Mouse (Mus musculus) forebrain, embryonic 13.5 days (tissue): ENCODE results near the gene Ncapg. TPM values are rescaled to one million over a fixed set of nuclear protein-coding genes. Genes with fewer than 3 reads are reported as not detected.

Source experiments
- ATAC-seq: fragments of 200-750 bp; cut with Nextera tagmentation; 2 replicates; pipeline ENCODE4 v1.8.0; 2017
- H3K27ac ChIP-seq: fragments of 300-500 bp; sonication (generic); 2 replicates; pipeline ENCODE4 v1.5.1; 2015; ENCODE audit warnings: inconsistent platforms, mild to moderate bottlenecking, moderate library complexity
- H3K27me3 ChIP-seq: fragments of 300-500 bp; sonication (generic); 2 replicates; pipeline ENCODE4 v1.6.1; 2015; ENCODE audit warnings: mild to moderate bottlenecking, inconsistent platforms
- H3K36me3 ChIP-seq: fragments of 300-500 bp; sonication (generic); 2 replicates; pipeline ENCODE4 v1.6.1; 2015; ENCODE audit warnings: mild to moderate bottlenecking, inconsistent platforms; ENCODE audit not compliant: poor library complexity, severe bottlenecking
- H3K4me1 ChIP-seq: fragments of 300-500 bp; sonication (generic); 2 replicates; pipeline ENCODE4 v1.6.1; 2015; ENCODE audit warnings: inconsistent platforms
- H3K4me2 ChIP-seq: fragments of 300-500 bp; sonication (generic); 2 replicates; pipeline ENCODE4 v1.6.1; 2015; ENCODE audit warnings: inconsistent platforms, mild to moderate bottlenecking, moderate library complexity
- H3K4me3 ChIP-seq: fragments of 300-500 bp; sonication (generic); 2 replicates; pipeline ENCODE4 v1.5.1; 2015; ENCODE audit warnings: mild to moderate bottlenecking, inconsistent platforms
- H3K9ac ChIP-seq: fragments of 300-500 bp; sonication (generic); 2 replicates; pipeline ENCODE4 v1.6.1; 2015; ENCODE audit warnings: mild to moderate bottlenecking, inconsistent platforms
- H3K9me3 ChIP-seq: fragments of 300-500 bp; sonication (generic); replicated peaks from 2 replicates; pipeline ENCODE4 v1.6.1; 2016; ENCODE audit warnings: inconsistent platforms
- WGBS: fragments of 180-500 bp; shearing (Covaris S2); methylation state at CpG from one replicate; pipeline ENCODE4 v1.1.7; 2015; 5-methylcytosine and 5-hydroxymethylcytosine counted together
- polyA plus RNA-seq: library from polyadenylated mRNA; unstranded; fragments of >200 nt; fragmentation: Nextera tagmentation; extraction: Ambion mirVana; gene quantifications from 2 replicates; pipeline ENCODE4 v1.2.1, GENCODE M21; 2015

Ncapg gene
- polyA plus RNA-seq, 1 experiment from 2014 or later = 54.1 TPM

DNA sequence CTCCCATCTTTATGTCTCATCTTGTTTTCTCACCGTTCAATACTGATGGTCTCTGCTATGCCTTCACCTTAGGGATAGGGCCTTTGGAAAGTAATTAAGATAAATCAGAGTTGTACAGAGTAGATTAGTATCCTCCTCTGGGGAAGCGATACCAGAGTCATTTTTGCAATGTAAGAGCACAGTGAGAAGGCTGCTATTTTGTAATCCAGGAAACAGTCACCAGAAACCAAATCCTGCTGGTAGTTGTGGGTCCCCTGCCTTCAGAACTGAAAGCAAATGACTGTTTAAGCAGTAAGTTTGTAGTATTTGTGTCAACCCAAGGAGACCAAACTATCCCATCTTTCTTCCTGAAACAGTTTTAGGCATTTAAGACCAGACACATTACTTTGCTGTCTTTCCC, 39.9 kb downstream of the Ncapg start:
- Histone ChIP-seq H3K4me3 (no peak overlapping the region), H3K27ac (no peak overlapping the region), H3K9me3 (no peaks in the 10 kb centered on the region), H3K9ac (no peak overlapping the region), H3K4me1 (no peaks in the 10 kb centered on the region), H3K27me3 (no peaks in the 10 kb centered on the region), H3K36me3 (peaks cover 21% of the 10 kb centered on the region; the same call in 1 of the 2 replicates), H3K4me2 (no peak overlapping the region)
- 95% methylated on average over 2 of the region's 2 CpGs for WGBS
- ATAC-seq = no peak

DNA sequence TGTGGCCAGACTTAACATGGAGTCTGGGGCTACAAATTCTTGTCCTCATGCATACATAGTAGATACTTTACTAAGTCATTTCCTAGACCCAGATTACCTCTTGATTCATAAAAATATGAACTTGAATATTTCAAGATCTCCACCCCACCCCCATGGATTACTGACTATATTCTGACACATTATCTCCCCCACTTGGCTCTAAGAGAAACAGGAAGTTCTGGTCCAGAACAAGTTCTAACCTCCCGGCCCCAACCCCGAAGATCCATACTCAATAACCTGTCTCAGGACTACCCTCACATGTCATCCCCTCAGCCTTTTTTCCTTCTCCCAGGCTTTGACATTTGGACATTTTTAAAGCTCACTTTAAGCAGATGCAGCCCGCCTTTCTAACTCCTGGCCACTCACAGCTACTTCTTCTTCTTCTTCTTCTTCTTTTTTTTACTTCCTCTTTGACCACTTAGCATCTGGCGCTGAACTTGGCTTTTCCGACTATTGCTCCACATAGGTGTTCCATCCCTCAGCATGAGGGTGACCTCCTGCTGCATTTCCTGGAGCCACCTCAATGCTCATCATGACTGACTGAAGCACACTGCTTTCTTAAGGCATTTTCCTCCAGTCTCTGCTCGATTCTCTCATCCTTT, 49.2 kb downstream of the Ncapg start:
- no peaks in the 10 kb centered on the region for H3K4me1 ChIP-seq
- no peaks in the 10 kb centered on the region for H3K9me3 ChIP-seq
- H3K4me3 ChIP-seq = no peak overlapping the region
- ATAC-seq = no peak
- no peak overlapping the region for H3K4me2 ChIP-seq
- H3K27ac ChIP-seq = no peak overlapping the region
- no peaks in the 10 kb centered on the region for H3K27me3 ChIP-seq
- no peaks in the 10 kb centered on the region for H3K36me3 ChIP-seq
- WGBS = 95% methylated on average over 6 of the region's 6 CpGs
- no peak overlapping the region for H3K9ac ChIP-seq

DNA sequence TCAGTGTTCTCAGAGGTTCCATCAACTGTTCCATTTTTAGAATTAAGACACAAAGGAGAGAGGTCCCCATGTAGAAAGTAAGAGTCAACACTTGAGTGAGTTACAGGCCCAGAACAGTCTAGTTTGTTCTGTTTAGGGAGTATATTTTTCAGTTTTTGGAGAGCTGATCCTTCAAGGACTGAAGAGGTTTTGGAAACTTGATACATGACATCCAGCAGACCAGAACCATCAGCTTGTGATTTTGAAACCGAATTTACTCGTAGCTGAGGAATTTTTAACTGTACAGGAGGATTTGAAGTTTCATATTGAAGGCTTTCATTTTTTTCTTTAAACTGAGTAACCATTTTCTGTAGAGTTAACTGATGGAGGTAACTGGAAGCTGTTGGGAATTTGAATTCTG, 64.0 kb downstream of the Ncapg start:
- Histone ChIP-seq H3K36me3 (peaks cover 11% of the 10 kb centered on the region; the same call in 1 of the 2 replicates), H3K4me1 (no peaks in the 10 kb centered on the region), H3K27me3 (no peaks in the 10 kb centered on the region), H3K9ac (no peak overlapping the region), H3K4me3 (no peak overlapping the region), H3K9me3 (no peaks in the 10 kb centered on the region), H3K27ac (no peak overlapping the region), H3K4me2 (no peak overlapping the region)
- 95% methylated on average over 2 of the region's 2 CpGs for WGBS
- no peak for ATAC-seq

DNA sequence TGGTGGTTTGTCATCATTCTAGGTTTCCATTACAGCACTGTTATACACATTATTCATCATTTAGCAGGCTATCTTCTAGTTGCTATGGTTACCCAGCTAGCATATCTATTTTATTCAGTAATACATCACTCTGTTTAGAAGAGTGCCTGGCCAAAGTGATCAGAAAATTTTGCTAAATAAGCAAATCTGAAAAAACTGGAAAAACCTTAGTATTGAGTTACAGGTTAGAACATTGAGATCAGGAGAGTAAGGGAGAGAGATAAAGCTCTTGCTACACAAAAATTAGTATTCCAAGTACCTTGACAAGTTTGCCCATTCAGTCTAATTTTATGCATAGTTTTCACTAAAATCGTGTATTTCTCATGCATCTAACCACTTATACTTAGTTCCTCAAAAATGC, 68.2 kb downstream of the Ncapg start:
- WGBS = 84% methylated on average over 1 of the region's 1 CpGs
- H3K4me2 ChIP-seq = no peak overlapping the region
- no peaks in the 10 kb centered on the region for H3K27me3 ChIP-seq
- no peaks in the 10 kb centered on the region for H3K4me1 ChIP-seq
- no peak overlapping the region for H3K4me3 ChIP-seq
- no peak overlapping the region for H3K9ac ChIP-seq
- ATAC-seq = no peak
- no peak overlapping the region for H3K27ac ChIP-seq
- peaks cover 19% of the 10 kb centered on the region for H3K36me3 ChIP-seq
- no peaks in the 10 kb centered on the region for H3K9me3 ChIP-seq

Other genes starting within 250 kb of the Ncapg start
- 99.7 and 106 TPM in 2 replicates for gene Qdpr, start 219.7 kb upstream of the Ncapg start, polyA plus RNA-seq
- gene Clrn2, start 216.2 kb upstream of the Ncapg start, polyA plus RNA-seq = not detected in 2 replicates
- gene Lap3, start 176.5 kb upstream of the Ncapg start, polyA plus RNA-seq = 47.9 and 50.3 TPM in 2 replicates
- gene Med28, start 149.7 kb upstream of the Ncapg start, polyA plus RNA-seq = 318 and 344 TPM in 2 replicates
- 3.2 and 3.6 TPM in 2 replicates for gene Fam184b, start 30.3 kb upstream of the Ncapg start, polyA plus RNA-seq
- 51.2 and 59.2 TPM in 2 replicates for gene Lcorl, start 187.7 kb downstream of the Ncapg start, polyA plus RNA-seq